Mouse (Mus musculus): ENCODE data around the gene Cfap73.

- no peak for TF ChIP-seq POLR2A (IDR thresholded peaks at IDR 0.05; ENCODE audit: low read depth, low read length)
- TF ChIP-seq CTCF (IDR thresholded peaks at IDR 0.05; ENCODE audit: extremely low read depth, insufficient read depth, insufficient read length, insufficient replicate concordance), result no peak
Observed at GRCm38 (mm10) chr5:120631128-120631527, 2.9 kb downstream of the Cfap73 start.
